Mouse (Mus musculus) layer of hippocampus, adult 11-12 months (tissue): ENCODE data around the gene Cog2.

Experiments
- DNase-seq: peaks from one replicate; pipeline ENCODE4 v3.0.0; 2022; ENCODE audit warnings: low spot score

Gene Cog2

DNA sequence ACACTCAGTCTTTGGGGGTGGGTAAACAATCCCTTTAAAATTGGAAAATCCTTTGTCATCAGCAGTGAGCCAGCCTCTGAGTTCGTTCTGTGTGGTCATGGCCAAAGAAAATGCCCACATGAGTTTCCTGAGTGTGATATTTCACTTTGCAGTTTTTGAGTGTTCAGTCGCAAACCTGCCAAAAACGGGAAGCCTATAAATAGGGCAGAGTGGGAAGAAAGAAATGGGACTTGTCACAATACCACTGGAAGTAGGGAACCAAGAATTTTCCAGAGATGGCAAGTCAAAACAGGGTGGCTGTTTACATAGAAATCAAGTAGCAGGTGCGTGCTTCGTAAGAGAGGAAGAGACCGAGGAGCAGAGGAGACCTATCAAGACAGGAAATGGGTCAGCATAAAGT is 4.0 kb upstream of the Cog2 start:
- DNase-seq = no peak

DNA sequence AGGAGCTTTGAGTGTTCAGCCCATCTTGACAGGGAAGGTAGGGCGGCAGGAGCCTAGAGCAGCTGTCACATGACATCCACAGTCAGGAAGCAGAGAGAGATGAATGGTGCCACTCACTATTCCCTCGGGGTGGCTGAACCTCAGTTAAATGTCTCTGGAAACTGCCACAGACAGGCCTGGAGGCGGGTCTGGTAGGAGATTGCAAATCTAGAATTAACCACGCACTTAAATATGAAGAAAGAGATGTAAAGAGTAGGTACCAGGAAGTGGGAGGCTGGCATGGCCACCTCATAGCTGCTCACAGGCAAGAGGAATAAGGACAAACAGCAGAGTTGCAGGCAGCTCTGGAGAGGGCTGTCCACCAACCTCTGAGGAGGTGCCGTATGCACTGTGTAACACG is 3.4 kb upstream of the Cog2 start:
- DNase-seq = no peak

DNA sequence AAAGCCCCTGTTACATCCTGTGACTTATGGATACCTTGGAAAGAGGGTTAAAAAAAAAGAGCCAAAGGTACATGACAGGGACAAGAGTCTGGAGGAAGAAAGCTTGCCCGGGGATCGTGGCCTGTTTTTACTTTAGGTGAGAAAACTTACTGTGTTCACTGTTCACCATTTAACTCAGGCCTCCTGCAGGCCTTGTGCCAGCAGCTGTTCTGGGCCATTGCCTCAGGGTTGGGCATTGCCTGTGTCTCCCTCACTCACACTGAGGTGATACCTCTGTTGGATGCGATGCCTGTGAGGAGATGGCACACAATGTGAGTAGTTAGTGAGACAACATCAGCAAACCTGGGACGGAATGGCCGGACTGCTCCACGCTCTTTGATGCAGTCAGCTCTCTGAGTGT is 1.4 kb downstream of the Cog2 start:
- DNase-seq = no peak

DNA sequence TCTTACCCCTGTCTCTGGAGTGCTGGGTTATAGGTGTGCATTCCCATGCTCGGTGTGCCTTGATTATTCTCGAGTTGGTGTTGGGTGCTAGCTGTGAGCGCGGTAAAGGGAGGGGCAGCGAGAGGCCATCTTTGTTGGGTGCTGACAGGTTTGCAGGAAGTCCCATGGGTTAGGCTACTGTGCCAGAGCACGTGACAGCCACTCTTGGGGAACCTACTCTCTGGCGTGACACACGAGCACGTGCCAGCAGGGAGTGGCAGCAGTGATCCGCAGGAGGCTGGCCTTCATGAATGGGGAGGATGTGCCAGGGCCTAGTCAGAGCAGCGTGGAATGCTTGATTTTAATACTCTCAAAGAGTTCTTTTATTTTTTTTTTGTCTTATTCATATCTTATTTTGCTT is 5.7 kb downstream of the Cog2 start:
- DNase-seq = no peak

DNA sequence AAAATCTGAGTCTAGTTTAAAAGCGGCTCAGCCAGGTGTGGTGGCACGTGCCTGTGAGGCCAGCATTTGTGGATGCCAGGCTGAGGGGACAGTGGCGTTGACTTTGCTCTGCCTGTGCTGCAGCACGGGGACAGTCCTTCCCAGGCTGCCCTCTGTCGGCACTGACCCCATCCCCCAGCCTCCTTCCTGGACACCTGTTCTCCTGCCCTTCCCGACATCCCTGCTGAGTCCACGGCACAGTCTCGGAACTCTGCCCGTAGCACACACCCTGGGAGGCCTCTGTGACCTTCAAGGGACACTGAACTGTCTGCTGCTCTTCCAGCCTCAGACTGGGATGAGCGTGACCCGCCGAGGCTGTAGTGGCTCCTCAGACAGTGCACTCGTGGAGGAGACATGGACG is 9.5 kb downstream of the Cog2 start:
- DNase-seq = no peak

DNA sequence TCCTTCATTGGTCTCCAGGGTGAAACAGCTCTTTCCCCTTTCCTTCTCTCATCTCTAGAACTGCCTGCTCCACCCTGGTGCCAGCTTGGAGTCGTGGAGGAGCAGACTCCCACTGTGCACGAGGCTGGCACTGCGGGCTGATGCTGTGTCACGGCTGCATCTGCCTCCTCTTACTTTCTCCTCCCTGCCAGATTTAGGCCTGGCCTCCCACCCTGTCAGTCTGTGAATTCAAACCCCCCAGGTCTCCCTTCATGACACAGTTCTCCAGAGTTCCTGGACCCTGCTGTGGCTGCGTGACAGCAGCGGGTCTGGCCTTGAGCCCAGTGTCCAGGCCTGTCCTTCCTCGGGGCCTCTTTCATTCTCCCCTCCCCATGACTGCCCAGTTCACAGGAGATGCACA is 10.0 kb downstream of the Cog2 start:
- no peak for DNase-seq

DNA sequence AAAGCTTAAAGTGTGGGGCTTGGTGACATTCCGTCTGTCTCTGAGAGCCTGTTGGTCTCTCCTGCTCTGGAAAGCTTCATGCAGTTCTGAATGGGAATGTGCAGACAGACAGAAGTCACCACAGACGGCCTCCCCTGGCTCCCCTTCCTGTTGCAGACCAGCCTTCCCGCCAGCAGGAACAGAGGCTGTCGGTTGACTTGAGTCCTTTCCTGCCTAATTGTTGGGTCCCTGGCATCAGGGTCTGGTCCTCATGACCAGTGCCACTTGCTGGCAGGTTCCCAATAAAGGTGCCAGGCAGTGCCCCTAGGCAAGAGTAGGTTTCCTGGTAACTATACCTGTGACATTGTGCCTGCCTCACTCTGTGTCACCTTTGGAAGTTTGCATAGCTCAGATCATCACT is 10.4 kb downstream of the Cog2 start:
- no peak for DNase-seq

DNA sequence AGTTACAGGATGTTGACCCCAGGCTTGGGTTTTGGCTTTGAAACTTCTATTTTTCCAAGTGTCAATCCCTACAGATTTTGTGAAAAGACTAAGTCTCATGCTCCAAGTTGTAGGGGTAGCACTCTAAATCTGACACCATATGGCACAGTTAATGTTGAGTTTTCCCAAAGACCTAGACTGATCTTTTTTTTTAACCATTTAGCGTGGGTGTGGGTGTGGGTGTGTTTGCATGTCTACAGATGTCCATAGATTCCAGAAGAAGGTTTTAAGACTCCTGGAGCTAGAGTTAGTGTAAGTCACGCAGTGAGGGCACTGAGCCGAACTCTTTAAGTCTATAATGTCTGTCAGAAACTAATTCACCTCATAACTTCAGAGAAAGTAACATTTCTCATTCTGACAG is 12.1 kb downstream of the Cog2 start:
- DNase-seq = no peak

DNA sequence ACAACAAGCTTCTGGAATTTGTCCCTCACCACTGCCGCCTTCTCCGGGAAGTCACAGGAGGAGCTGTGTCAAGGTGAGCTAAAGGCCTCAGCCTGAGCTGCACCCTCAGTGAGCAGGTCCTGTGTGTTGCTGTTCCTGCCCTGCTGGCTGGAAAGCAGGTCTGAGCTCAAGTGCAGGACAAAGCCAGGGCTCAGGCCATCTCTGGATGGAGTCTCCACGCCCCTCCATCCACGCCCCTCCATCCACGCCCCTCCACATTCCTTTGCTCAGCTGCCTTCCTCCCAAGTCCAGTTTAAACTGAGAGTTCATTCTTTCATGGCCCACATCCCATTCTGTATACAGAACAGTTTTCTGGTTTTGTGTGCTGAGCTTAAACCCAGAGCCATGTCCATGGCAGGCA is 14.9 kb downstream of the Cog2 start:
- DNase-seq = no peak

DNA sequence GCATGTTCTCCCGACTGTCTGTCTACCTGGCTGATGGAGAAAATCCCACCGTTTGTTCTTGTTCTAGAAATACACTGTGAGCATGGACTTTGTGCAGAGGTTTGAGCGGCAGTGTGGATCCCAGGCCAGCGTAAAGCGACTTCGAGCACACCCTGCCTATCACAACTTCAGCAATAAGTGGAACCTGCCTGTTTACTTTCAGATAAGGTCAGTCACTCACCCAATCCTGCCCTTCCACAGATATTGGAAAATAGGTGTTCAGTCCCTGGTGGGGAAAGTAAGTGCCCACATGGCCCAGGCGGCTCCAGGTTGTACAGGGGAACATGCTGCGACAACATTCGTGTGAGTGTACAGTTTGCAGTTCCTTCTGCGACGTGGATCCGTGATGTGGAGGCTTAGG is 20.3 kb downstream of the Cog2 start:
- DNase-seq = no peak

DNA sequence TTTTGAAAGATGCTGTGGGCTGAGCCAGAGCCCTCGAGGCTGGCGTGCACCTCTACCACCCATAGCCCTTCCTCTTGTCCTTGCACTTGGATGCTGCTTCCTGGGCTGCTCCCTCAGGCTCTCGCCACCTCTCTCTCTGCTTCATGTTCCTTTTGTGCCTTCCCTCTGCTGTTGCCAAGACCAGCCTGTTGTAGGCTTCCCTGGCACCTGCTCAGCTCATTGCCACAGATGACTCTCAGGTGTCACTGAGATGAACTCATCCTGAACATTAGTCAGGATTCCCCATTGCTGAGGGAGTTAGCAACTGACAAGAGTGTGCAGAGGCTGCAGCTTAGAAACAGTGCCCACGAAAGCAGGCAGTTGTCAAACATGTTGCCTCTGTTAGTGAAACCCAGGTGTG is 21.4 kb downstream of the Cog2 start:
- no peak for DNase-seq

DNA sequence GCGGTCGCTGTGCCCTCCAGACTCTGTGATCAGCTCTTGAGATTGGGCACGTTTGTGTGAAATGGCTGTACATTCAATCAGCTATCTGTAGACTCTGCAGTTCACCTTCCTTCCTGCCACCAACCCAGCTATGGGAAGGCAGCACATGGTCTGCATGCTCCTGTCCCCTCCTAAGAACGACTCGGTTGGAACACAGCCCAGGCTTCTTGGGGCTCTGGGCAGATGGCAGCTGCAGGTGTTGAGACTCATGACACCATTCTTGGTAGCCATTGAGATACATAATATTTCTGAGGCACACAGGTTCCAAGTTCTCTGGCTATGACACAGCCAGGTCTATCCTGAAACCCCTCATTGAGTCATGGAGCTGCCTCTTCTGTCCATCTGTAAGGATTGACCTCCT is 22.7 kb downstream of the Cog2 start:
- DNase-seq = no peak

DNA sequence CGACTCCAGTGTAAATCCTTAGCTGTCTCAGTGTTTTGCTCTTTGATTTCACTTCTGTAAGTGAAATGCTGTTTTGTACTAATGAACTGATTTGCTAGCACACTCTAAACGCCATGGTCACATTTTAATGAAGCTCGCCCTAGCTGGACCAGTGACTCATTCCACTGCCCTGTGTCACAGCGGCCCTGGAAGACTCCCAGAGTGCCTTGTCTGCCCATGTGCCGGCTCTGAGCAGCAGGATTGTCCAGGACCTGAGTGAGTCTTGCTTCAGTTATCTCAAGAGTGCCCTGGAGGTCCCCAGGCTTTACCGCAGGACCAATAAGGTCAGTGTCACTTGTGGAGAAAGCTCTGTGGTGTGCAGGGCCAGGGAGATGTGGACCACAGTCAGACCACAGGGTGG is 25.8 kb downstream of the Cog2 start:
- no peak for DNase-seq

DNA sequence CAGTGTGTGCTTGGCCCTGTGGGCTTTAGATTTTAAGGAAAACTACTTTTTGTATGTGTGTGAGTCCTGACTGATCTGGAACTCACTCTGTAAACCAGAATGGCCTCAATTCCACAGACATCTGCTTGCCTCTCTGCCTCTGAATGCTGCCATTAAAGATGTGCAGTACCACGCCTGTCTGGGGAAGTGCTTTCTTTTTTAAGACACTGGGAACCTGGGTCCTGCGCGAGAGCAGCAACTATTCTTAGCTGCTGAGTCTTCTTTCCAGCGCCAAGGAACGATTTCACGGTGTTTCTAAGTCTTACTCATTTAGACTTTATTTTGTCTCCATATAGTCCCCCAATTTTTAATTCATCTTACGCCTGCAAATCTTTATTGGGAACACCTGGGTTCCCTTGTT is 26.2 kb downstream of the Cog2 start:
- DNase-seq = no peak

DNA sequence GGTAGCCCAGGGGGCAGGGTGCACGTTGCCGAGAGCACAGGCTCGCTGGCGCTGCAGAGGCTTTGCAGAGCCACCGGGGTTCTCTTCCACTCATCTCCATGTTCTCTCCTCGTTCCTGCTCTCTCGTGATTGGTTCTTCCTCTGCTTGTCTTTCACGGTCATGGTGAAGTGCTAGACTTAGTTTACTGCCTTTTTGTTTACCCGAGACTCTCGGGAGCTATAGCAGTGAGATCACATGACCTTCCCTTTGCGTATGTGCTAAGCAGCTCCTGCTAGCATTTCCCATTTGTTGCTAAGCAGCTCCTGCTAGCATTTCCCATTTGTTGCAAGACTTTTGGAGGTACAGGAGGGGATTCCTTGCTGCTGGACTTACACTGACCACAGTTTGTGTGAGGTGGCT is 26.7 kb downstream of the Cog2 start:
- DNase-seq = no peak

DNA sequence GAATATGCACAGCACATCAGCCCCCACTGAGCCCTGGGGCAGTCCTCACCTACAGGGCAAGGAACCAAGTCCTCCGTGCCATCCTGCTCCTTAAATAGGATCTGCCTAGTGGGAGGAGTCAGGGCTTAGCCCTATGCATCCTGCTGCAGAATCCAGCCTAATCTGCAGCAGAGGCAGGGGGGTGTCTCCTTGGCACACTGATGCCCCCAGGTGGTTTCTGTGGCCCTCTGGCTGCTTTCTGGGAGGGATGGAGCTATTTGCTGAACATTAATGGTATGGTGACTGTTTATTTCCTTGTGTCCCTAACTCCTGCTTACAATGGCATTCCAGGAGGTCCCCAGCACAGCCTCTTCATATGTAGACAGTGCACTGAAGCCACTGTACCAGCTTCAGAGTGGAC is 27.6 kb downstream of the Cog2 start:
- DNase-seq = no peak

DNA sequence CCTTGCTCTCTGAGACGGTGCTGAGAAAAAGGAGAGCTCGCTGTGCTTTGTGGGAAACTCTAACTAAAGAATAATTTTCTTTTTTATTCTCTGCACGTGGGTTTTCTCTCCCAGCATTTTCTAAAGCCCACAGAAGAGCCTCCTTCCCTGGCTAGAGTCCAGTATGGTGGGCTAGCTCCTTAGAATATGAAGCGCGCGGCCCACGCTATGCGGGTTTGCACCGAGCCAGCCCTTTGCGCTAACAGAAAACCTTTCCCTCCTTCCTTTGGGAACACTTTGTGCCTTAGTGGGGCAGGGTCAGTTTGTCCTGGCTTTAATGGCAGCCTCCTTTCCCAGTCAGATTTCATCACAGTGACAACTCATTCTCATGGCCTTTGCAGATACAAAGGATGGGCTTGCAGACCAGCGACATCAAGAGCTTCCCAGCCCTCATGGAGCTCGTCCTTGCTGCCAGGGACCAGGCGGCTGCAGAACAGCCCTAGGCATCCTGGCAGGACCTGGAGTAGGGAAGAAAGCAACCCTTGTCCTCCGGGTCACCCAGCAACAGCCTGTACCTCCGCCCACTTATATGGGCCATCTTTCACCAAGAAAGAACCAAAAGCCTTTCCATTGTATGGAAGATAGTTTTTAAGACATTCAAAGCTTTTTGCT is 30.6 kb downstream of the Cog2 start:
- no peak for DNase-seq

DNA sequence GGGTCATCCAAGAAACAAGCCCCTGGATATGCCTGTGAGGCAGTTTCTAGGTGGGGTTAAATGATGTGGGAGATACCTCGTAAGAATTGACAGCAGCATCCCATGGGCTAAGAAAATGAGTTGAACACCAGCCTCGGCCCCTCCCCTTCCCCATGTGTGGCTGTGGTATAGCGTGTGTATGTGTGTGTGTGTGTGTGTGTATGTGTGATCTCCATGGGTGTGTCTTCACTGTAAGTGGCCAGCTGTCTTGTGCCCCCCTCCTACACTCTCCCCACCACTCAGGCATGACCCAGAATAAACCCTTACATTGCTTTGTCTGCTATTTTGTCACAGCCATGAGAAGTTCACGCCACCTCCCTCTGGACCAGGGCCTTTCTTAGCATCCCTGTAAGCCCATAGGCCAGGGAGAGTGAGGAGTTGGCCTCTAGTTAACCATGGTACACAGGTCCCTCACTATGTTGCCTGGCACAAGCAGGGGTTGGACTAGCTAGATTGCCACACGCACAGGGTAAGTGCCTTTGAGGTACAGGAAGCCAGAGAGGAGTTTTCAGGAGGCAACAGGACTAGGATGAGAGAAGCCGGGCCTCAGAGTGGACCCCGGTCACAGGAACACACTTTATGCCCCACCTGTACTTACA is 34.7 kb downstream of the Cog2 start:
- no peak for DNase-seq

DNA sequence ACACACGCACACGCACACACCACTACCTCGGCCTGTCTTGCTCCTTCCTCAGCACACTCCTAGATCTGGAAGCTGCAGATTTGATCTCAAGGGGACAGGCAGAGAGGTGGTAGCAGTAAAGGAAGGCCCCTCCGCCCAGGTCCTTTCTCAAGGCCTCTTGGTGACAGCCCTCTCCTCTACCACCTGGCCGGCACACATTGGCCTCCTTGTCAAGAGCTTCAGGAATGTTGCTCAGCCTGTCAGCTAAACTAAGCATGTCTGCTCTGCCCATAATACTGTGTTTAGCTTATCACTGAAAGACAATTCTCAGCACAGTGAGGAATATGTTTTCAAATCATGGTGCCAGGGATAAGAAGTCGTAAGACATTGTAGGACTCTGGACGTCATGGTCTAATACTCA is 35.6 kb downstream of the Cog2 start:
- DNase-seq = no peak

DNA sequence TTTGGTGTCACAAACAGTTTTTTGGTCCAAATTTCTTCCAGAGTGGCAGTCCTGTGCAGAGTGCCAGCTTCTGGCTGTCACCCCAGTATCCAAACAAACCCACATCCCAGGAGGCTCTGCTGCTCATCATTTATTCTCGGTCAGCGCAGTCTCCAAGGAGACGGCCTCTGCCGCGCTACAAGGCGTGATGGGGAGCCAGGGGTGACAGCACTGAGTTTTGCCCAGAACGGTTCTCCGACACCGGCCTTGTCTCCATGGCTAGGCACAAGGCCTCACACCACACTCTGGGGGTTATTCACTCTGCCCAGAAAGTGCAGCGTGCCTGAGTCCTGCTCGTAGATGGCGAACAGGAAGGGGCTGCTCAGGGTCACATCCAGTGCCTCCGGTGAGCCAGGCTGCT is 36.1 kb downstream of the Cog2 start:
- DNase-seq = peak; percentile 71

DNA sequence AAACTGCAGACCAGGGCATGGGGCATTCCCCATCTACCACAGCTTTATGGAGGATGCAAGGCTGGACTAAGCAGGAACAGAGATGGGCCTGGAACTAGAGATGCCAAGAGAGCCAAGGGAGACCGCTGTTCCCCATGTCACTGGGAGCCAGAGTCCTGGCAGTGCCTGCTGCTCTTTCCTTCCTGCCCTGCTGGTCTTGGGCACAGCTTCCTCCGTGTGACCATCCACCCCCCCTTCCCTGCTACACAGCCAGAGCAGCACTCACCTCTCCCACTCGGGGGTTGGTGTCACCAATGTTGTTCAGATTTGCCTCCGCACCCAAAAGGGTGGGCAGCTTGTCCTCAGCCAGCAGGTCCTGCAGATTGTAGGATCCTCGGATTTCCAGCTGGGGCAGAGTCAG is 36.9 kb downstream of the Cog2 start:
- DNase-seq = no peak

DNA sequence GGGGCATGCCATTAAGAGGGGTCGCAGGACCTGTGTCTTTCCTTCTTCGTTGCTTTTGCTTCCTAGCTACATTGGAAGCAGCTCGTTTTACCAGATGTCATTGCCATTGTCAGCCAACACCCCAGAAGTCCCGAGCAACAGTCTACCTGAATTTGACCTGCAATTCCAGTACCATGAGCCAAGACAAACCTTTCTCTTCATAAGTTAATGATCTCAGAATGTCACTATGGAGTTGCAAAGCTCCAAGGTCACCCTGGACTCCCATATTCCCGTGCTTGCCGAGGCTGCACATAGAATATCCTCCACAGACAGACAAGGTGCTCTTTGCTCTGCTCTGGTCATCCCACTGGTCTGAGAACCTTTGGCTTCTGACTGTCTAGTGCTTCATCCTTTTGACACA is 46.6 kb downstream of the Cog2 start:
- DNase-seq = no peak

DNA sequence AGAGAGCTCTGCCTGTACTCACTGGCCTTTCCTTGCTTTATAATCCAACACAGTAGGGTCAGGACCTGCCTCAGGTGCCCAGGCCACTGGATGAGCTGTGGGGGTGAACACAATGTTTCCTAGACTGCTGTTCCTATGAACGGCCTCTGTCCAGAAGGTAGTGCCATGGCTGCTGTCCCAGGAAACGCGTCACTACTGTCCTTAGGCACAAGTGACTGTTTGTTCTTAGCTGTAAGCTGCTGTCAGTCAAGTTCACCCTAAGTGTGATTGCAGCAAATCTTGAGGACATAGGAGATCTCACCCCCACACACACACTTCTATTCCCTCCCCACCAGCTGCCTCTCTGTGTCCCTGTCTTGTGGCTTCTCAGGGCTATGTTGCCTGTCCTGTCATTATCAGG is 47.0 kb downstream of the Cog2 start:
- no peak for DNase-seq

DNA sequence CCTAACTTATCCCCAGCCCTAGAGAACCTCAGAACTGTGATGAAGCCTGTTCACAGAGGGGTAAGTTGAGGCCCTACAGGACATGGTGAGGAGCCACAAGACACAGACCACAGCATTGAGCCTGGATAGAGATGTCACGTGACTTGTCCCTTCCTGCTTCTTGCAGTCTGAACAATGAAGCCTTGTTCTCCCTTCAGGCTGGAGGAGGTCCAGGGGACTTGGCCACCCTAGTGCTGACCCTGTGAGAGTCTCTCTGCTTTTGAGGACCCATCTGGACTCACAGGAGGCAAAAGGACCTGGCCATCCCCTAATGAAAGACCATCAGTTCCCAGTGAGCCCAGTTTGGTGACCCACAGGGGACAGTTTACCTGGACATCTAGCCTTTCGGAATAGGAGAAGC is 48.5 kb downstream of the Cog2 start:
- DNase-seq = peak; percentile 70

DNA sequence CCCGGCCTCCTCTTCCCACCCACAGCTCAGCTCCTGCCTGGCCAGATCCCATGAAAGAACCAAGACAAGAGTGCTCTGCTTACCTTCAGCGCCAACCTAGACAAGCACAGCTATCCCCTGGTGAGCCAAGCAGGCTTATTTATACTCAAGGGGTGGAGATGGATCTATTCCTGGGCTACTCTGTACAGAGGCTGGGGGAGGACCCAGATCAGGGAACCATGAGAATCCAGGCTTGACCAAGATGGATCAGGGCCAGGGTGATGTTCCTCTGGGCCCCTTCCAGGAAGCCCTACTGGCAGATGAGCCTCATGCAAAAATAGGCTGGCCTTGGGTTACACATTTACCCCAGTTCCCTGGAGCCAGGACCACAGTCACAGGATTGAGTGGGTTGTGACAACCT is 49.0 kb downstream of the Cog2 start, which contains the start of gene Agt:
TSS of gene Agt (minus strand) at position 114 of the 400 bp plus-strand sequence.
- DNase-seq = no peak
